Mouse (Mus musculus) G1E (cell line): ENCODE data around the gene Abhd17b.

Source experiments
- CTCF ChIP-seq: IDR thresholded peaks from 2 replicates; pipeline ENCODE4 v1.5.1; 2012; ENCODE audit warnings: low read depth, low read length, inconsistent platforms, mixed read lengths
- GATA1 ChIP-seq: IDR thresholded peaks from 2 replicates; pipeline ENCODE4 v1.6.1; 2012; ENCODE audit warnings: borderline replicate concordance, low read length, inconsistent platforms, mixed read lengths
- POLR2AphosphoS5 ChIP-seq: IDR thresholded peaks from 2 replicates; pipeline ENCODE4 v1.6.1; 2012; ENCODE audit warnings: low read depth, low read length, inconsistent platforms; ENCODE audit not compliant: insufficient replicate concordance

- no peak for TF ChIP-seq CTCF
- no peak for TF ChIP-seq POLR2AphosphoS5
- TF ChIP-seq GATA1: no peak
Measured at GRCm38 (mm10) chr19:21715515-21715914, 62.5 kb downstream of the Abhd17b start.
